Mouse (Mus musculus): ENCODE measurements around the gene Srgap1. TPM values are rescaled to one million over a fixed set of nuclear protein-coding genes. Genes with fewer than 3 reads are reported as not detected.

Gene Srgap1
- polyA plus RNA-seq, 1 experiment from 2014 or later = 15.8 TPM

DNA sequence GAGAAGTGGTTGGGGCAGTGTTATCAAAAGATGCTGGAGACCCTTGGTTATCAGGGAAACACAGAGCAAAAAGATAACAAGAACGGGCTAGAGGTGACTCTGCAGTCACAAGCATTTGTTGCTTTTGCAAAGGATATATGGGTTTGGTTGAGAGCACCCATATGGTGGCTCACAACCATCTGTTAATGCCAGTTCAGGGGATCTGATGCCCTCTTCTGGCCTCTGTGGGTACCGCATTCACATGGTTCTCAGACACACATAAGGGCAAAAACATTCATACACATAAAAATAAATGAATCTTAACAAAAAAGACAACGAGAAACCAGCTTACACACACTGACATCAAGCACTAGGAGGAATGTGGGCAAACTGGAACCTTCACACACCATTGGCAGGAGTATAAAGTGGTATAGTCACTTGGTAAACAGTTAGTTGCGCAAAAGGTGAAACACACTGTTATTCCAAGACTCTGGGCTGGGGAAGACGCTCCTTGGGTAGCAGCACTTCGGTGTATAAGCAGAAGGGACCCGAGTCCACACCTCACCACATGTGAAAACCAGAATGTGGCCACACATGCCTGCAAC is 191.2 kb downstream of the Srgap1 start:
- no peak overlapping the region for H3K4me3 ChIP-seq (replicated peaks)
- H3K9me3 ChIP-seq = no peaks in the 10 kb centered on the region
- no peak overlapping the region for H3K4me2 ChIP-seq
- H3K27ac ChIP-seq = no peak overlapping the region
- H3K27me3 ChIP-seq = no peaks in the 10 kb centered on the region
- peaks cover 16% of the 10 kb centered on the region for H3K4me1 ChIP-seq (replicated peaks)
- peaks cover 15% of the 10 kb centered on the region; the same call in 1 of the 2 replicates for H3K36me3 ChIP-seq
- ATAC-seq (ENCODE audit: insufficient number of reproducible peaks, insufficient read depth, low FRiP score, low TSS enrichment, low read depth) = no peak
- H3K9ac ChIP-seq (replicated peaks) = no peak overlapping the region
- WGBS = 79% methylated on average over 7 of the region's 7 CpGs

DNA sequence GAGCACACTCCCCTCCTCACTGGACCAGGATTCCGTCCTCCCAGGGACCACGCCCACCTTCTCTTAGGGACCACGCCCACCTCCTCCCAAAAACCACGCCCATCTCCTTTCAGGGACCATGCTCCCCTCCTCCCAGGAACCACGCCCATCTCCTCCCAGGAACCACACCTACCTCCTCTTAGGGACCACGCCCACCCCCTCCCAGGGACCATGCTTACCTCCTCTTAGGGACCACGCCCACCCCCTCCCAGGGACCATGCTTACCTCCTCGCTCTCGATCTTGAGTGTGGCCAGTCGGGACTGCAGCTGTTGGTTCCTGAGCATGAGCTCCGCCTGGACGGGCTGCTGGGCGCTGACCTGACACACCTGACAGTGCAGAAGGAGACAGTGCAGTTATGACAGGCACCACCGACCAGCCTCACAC is 193.7 kb downstream of the Srgap1 start:
- Histone ChIP-seq H3K4me1 (replicated peaks) (no peaks in the 10 kb centered on the region; the same call in 1 of the 2 replicates), H3K27ac (no peak overlapping the region), H3K4me3 (replicated peaks) (no peak overlapping the region), H3K27me3 (no peaks in the 10 kb centered on the region), H3K4me2 (no peak overlapping the region), H3K9ac (replicated peaks) (no peak overlapping the region), H3K36me3 (peaks cover 15% of the 10 kb centered on the region; the same call in 1 of the 2 replicates), H3K9me3 (no peaks in the 10 kb centered on the region)
- 28% methylated on average over 14 of the region's 14 CpGs for WGBS
- ATAC-seq (ENCODE audit: insufficient number of reproducible peaks, insufficient read depth, low FRiP score, low TSS enrichment, low read depth) = no peak

DNA sequence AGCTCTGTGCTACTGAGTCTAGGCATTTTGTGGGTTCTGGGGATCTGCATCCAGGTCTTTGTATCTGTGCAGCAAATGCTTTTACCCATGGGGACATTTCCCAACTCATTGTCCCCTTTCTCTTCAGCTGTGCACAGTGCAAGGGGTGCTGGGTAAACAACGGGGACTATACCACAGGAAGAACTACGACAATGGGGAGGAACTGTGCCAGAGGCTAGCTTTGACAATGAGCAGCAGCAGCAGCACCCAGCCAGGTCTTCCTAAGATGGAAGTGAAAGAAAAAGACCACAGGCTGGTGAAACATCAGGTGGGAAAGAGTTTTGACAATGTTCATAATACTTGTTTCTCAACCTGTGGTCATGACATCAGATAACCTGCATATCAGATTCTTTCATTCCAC is 197.6 kb downstream of the Srgap1 start:
- 76% methylated on average over 2 of the region's 2 CpGs for WGBS

DNA sequence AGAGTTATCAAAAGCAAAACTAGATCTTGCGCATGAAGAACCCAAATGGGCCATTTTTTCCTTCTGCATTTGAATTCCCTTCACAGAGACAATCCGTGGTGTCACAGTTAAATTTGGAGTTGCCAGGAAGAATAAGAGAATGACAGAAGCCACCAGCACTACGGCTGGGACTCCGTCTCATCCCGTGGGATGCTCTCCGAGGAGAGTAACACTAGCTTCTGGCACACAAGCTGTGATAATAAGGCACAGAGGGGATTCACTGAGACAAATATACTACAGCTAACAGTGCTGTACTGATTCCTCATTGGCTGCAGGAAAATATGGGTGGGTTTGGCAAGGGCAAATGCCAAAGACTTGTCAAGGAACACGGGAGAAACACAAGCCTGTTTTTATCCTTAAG is 201.4 kb downstream of the Srgap1 start:
- Histone ChIP-seq H3K36me3 (peaks cover 1% of the 10 kb centered on the region), H3K27ac (no peak overlapping the region), H3K9me3 (no peaks in the 10 kb centered on the region), H3K4me1 (replicated peaks) (no peaks in the 10 kb centered on the region), H3K27me3 (no peaks in the 10 kb centered on the region), H3K4me2 (no peak overlapping the region), H3K4me3 (replicated peaks) (no peak overlapping the region), H3K9ac (replicated peaks) (no peak overlapping the region)
- no peak for ATAC-seq (ENCODE audit: insufficient number of reproducible peaks, insufficient read depth, low FRiP score, low TSS enrichment, low read depth)
- WGBS = 87% methylated on average over 7 of the region's 7 CpGs

More for the DNA sequence above, 197.6 kb downstream of the Srgap1 start:
- H3K36me3 ChIP-seq = peaks cover 11% of the 10 kb centered on the region; the same call in 1 of the 2 replicates
- H3K27me3 ChIP-seq = no peaks in the 10 kb centered on the region
- H3K4me3 ChIP-seq (replicated peaks) = no peak overlapping the region
- no peak for ATAC-seq (ENCODE audit: insufficient number of reproducible peaks, insufficient read depth, low FRiP score, low TSS enrichment, low read depth)
- no peak overlapping the region for H3K4me2 ChIP-seq
- H3K9me3 ChIP-seq = no peaks in the 10 kb centered on the region
- no peaks in the 10 kb centered on the region for H3K4me1 ChIP-seq (replicated peaks)
- H3K9ac ChIP-seq (replicated peaks) = no peak overlapping the region
- H3K27ac ChIP-seq = no peak overlapping the region

DNA sequence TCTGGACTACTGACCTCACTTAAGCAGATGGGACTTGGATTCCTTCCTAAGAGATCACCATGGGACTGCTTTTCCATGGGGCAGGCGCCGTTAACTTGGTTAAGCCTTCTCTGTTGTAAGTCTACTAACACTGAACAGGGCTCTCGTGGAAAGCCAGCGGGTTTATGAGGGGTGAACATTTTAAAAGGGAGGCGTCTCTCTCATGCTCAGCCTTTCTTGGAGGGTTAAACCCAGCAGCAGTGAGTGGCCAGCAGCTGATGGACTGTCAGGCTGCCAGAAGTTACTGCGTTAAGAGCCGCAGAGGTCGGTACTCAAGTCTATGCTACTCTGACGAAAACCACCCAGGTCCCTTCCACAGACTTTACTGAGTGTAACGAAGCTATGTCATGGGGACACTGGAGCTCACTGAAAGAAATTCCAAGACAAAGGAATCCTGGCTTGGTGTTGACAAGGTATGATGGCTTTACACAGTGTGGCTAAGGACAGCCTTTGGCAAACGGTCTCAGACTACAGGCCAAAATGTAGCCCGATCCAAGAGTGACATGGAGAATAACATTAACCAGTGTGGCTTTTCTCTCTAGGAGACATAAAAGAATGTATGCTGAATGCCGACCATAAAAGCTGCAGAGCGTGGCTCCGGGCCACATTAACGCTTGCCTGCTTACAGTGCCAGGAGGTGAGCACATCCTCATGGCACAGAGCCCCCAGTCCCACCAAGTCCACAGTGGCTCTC is 209.8 kb downstream of the Srgap1 start:
- Histone ChIP-seq H3K9me3 (no peaks in the 10 kb centered on the region; the same call in 1 of the 2 replicates), H3K27me3 (no peaks in the 10 kb centered on the region), H3K4me2 (peak overlapping the region; percentile 50), H3K4me3 (replicated peaks) (no peak overlapping the region), H3K36me3 (peaks cover 20% of the 10 kb centered on the region), H3K27ac (peak overlapping the region; percentile 81), H3K4me1 (replicated peaks) (peaks cover 14% of the 10 kb centered on the region), H3K9ac (replicated peaks) (no peak overlapping the region; the same call in 1 of the 2 replicates)
- peak; percentile 64 for ATAC-seq (ENCODE audit: insufficient number of reproducible peaks, insufficient read depth, low FRiP score, low TSS enrichment, low read depth)
- WGBS = 24% methylated on average over 16 of the region's 16 CpGs

DNA sequence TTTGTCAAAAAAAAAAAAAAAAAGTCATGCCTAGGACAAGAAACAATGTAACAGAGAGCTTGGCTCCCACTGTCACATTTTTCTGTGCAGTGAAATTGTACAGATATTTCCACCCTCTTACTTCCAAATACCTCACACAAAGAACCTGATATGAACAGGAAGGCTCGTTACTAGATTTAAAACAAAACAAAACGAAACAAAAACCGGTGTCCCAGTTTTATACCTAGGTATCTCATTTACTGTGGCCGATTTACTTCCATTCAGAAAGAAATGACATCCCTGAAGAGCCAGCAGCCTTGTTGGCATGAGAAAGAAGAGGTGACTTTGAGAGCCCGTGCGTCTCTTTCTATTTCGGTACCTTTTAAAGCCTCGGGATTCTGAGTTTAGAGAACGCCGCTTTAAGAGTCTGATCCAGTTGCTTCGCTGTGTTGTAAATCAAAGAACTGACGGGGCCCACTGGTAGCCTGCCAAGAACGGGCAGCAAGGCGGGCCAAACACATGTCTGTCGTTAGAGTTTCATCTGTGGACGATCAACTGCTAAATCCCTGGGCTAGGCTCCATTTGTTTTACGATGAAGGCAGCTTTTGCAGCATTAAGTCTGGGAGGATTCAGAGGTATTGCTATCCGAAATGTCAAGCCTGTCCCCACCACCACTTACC is 210.5 kb downstream of the Srgap1 start:
- 19% methylated on average over 18 of the region's 18 CpGs for WGBS
- 0 out of 2 replicates have a peak, but pooled peaks have one; percentile 43 for ATAC-seq (ENCODE audit: insufficient number of reproducible peaks, insufficient read depth, low FRiP score, low TSS enrichment, low read depth)
- H3K9me3 ChIP-seq = no peaks in the 10 kb centered on the region; the same call in 1 of the 2 replicates
- no peaks in the 10 kb centered on the region for H3K27me3 ChIP-seq
- H3K36me3 ChIP-seq = peaks cover 20% of the 10 kb centered on the region
- H3K4me1 ChIP-seq (replicated peaks) = peaks cover 14% of the 10 kb centered on the region
- H3K4me2 ChIP-seq = peak overlapping the region; percentile 50
- peak overlapping the region; percentile 81 for H3K27ac ChIP-seq
- H3K4me3 ChIP-seq (replicated peaks) = peak overlapping the region; percentile 21
- H3K9ac ChIP-seq (replicated peaks) = no peak overlapping the region

DNA sequence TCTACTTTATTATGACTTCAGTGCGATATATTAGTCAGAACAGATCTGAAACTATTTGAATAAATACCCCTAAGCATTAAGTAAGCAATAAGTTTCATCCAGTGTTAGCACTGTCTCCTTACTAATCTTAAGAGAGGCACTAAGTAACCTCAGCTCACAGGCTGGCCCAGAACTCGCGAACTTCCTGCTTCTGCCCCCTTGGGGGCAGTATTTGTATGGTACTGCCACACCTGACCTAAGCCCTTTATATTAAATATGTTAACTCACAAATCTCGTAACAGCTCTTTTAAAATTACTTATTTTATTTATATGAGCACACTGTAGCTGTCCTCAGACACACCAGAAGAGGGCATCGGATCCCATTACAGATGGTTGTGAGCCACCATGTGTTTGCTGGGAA is 213.7 kb downstream of the Srgap1 start:
- Histone ChIP-seq H3K9me3 (no peaks in the 10 kb centered on the region), H3K27me3 (no peaks in the 10 kb centered on the region), H3K36me3 (peaks cover 5% of the 10 kb centered on the region; the same call in 1 of the 2 replicates), H3K4me3 (replicated peaks) (no peak overlapping the region), H3K27ac (no peak overlapping the region), H3K9ac (replicated peaks) (no peak overlapping the region), H3K4me1 (replicated peaks) (peaks cover 39% of the 10 kb centered on the region), H3K4me2 (no peak overlapping the region)
- no peak for ATAC-seq (ENCODE audit: insufficient number of reproducible peaks, insufficient read depth, low FRiP score, low TSS enrichment, low read depth)
- 88% methylated on average over 5 of the region's 5 CpGs for WGBS

DNA sequence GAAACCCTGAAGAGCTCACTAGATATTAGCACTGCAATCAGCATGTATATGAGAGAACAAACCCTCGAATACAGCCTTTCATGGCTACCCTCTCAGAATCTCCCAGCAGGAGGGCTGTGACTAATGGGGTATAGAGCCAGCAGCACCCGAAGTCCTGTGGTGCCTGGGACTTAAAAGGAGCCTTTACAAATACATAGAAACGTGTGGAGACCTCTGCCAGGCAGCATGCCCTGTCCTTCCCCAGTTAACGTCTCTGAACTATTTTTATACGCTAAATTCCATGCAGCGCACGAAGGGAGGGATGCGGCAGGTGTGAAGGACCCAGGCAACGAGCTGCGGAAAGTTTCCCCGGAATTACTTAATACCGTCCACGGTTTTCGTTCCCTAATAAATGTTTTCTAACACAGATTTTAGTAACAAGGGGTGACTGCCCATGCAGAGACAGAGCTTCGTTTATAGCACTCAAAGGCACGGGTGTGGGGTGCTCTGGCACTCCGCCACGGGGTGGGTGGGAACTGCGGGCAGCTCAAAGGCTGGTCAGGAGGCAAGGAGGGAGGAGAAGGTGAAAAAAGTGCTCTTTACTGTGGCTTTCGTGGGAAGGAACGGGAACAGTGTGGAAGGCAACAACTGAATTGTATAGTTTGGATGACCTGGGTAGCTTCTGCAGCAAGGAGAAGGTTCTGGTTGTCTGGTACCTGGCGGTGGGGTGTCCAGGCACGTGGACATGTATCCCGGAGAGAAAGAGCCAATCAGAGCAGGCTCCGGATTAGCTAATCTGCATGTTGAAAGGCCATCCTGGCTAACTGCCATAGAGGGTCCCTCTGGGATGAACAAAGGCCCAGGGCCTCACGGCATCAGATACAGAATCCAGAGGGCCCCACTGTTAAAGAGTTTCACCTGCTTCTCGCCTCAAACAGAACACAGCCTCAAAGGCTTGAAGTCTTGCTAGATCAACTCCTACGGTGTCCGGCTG is 216.5 kb downstream of the Srgap1 start:
- Histone ChIP-seq H3K27ac (0 out of 2 replicates have a peak overlapping the region, but pooled peaks have one; percentile 43), H3K36me3 (peaks cover 5% of the 10 kb centered on the region; the same call in 1 of the 2 replicates), H3K9me3 (no peaks in the 10 kb centered on the region), H3K9ac (replicated peaks) (no peak overlapping the region), H3K4me2 (peak overlapping the region; percentile 30), H3K4me3 (replicated peaks) (no peak overlapping the region), H3K27me3 (no peaks in the 10 kb centered on the region), H3K4me1 (replicated peaks) (peaks cover 36% of the 10 kb centered on the region)
- no peak for ATAC-seq (ENCODE audit: insufficient number of reproducible peaks, insufficient read depth, low FRiP score, low TSS enrichment, low read depth)
- WGBS = 49% methylated on average over 29 of the region's 29 CpGs

DNA sequence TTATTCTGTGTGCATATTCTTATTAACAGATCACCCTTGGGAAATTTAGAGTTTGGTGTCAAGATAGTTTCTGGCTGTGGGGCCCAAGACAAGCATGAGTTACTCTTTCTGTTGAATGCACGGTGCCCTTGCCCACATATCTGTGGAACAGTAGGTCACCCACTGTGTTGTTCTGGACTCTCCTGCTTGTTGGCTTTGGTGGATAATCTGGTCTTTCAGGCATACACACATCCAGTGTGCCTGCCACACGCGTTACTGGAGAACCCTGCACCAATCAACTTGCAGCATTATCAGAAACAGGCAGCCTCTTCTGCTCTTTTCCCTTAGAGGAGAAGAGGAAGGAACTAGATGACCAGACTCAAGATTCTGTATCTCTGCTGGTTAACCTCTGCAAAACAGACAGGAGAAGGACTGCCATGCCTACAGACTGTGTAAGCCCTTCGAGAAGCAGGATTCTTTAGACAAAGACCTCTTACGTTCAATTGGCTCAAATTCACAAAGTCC is 217.3 kb downstream of the Srgap1 start:
- Histone ChIP-seq H3K27ac (0 out of 2 replicates have a peak overlapping the region, but pooled peaks have one; percentile 43), H3K36me3 (peaks cover 7% of the 10 kb centered on the region; the same call in 1 of the 2 replicates), H3K4me1 (replicated peaks) (peaks cover 36% of the 10 kb centered on the region), H3K4me2 (no peak overlapping the region), H3K9me3 (no peaks in the 10 kb centered on the region), H3K27me3 (no peaks in the 10 kb centered on the region), H3K9ac (replicated peaks) (no peak overlapping the region), H3K4me3 (replicated peaks) (no peak overlapping the region)
- 86% methylated on average over 5 of the region's 5 CpGs for WGBS
- no peak for ATAC-seq (ENCODE audit: insufficient number of reproducible peaks, insufficient read depth, low FRiP score, low TSS enrichment, low read depth)

DNA sequence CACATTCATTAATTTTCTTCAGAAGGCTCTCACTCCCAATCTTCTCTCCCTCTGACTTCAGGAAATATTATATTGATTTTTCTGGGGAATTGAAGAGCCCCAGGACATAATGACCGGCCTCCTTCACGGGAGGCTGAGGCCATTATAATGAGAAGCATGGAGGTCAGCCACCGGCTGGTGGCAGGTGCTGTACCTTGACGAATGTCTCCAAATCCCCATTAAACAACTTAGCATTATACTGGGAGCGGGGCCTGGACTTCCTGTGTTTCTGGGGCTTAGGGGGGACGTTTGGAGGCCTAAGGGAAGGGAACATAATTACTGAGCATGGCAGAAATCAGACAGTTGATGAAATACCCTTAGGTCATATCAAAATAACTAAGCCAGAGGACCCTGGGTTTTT is 218.1 kb downstream of the Srgap1 start:
- WGBS = 14% methylated on average over 6 of the region's 6 CpGs
- H3K27ac ChIP-seq = no peak overlapping the region
- 0 out of 2 replicates have a peak, but pooled peaks cover 5% of the 10 kb centered on the region for H3K36me3 ChIP-seq
- no peak overlapping the region for H3K4me2 ChIP-seq
- no peaks in the 10 kb centered on the region for H3K9me3 ChIP-seq
- no peak overlapping the region for H3K9ac ChIP-seq (replicated peaks)
- H3K27me3 ChIP-seq = no peaks in the 10 kb centered on the region
- no peak for ATAC-seq (ENCODE audit: insufficient number of reproducible peaks, insufficient read depth, low FRiP score, low TSS enrichment, low read depth)
- H3K4me1 ChIP-seq (replicated peaks) = peaks cover 36% of the 10 kb centered on the region
- no peak overlapping the region for H3K4me3 ChIP-seq (replicated peaks)
